Mouse (Mus musculus): ENCODE measurements at regions not wholly inside any gene's neighbourhood (a gene's known extent, or its start where the extent isn't known, plus 50 kb on each side); places are given as distances from the start of the nearest gene placed in this dataset.
"Not testable (repeated sequence)": the region's sequence is repeated elsewhere in the genome, so short reads cannot be mapped to it uniquely, and the experiment has no call there.

DNA sequence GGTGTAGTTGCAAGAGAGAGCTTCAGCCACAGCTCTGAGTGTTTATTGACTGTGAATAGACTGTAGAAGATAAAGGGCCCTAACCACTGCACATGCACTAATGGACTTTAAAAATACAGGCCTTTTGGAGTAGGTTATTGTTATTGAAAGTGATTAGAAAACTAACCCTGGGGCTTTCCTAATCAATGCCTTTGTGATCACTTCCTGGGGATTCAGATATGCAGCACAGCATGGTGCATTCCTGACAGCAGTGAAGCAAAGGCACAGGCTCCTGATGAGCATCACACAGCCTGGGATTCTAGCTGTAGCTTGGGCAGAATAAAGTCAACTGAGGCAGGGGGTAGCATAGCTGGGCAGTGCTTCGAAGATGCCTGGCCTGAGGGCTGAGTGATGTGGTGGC lies 87.3 kb downstream of the Gm11077 start:
- no peak for DNase-seq

DNA sequence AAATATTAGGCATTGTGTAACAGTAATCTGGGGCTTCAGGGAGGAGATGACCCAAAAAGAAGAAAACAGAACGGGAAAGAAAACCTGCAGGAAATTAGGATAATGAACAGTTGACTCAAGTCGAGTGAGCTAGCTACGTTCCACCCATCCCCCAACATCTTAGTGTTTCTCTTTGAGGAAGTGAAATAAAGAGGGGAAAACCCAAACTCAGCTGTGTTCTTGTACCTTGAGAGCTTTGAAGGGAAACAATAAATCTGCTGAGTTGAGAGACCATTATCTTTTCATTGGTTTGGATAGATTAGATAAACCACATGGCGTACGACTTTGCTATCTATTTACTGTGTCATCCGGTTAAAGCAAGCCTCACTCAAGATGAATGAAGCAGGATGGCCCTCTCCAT lies 87.7 kb downstream of the Gm11077 start:
- no peak for DNase-seq

- DNase-seq, result no peak
Measured at GRCm38 (mm10) chr6:140819451-140819878, 90.4 kb downstream of the Gm11077 start.

- DNase-seq, result no peak
Measured at GRCm38 (mm10) chr6:140826522-140826921, 97.4 kb downstream of the Gm11077 start.

GRCm38 (mm10) chr6:140827651-140828050 lies 98.6 kb downstream of the Gm11077 start:
- DNase-seq, result no peak

DNA sequence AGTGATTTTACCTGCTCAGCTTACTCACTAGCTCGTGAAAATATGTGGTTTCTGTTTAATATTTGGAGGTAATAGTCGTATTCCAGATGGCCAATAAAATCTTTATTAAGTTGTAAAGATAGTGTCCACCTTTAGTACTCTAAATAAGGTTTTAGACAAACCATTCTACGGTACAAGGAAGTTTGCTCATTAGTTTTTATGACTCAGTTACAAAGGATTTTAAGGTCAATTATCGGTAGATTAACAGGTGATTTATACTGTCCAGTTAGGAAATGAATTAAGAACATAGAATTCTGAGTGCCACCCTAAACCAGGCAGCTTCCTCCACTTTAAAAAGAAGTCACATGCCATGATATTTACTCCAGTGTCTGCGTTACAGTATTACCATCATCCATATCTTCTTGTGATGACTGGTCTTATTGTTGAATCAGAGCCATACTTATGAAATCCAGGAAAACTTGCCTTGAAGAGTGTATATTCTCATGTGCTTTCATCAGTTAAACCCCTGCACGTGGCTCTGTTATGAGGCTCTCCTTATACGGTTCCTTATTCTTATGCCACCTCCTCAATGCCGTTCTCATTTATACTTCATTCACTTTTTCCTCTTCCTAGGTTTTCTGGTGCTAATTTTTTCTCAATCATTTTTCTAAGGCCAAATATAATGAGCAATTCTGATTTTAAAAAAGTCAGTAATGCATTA lies 114.4 kb downstream of the Gm11077 start:
- no peak for DNase-seq

GRCm38 (mm10) chr6:140847165-140847564 lies 118.1 kb downstream of the Gm11077 start:
- DNase-seq, result no peak

GRCm38 (mm10) chr6:140852420-140852819 lies 123.3 kb downstream of the Gm11077 start:
- no peak for DNase-seq

DNA sequence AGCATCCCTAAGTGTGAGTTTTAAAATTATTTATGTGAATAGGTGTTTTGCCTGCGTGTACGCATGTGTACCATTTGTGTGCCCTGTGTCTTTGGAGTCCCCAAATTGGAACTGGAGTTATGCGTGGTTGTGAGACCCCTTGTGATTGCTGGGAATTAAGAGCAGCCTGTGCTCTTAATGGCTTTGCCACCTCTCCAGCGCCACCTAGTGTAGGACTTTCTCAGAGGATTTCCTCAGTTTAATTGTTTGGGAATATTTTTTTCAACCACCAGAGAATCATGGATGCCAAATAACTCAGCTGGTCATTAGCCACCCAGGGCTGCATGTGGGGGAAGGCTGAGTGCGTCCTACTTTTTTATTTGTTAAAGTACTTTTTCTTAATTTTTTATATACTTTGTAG lies 124.4 kb downstream of the Gm11077 start:
- DNase-seq, result peak; percentile 87

DNA sequence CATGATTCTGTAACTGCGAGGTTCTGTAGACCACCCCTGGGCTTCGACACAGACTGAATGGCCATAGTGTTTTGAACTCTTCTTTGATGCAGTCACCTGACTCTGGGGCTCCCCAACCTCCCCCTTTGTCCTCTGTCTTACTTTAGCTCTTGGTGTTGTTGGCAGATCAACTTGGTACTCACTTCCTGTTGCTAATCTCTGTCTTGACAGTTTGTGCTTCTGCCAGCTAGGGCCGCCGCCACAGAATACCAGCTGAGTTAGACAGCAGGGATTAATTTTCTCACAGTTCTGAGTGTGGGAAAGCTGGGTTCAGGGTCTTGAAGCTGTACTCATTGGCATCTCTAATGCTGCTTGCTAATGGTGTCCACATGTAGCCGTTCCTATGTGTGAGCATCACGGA lies 125.6 kb downstream of the Gm11077 start:
- DNase-seq, result no peak

GRCm38 (mm10) chr6:140856468-140857117 lies 127.5 kb downstream of the Gm11077 start:
- DNase-seq, result peak; percentile 42

DNA sequence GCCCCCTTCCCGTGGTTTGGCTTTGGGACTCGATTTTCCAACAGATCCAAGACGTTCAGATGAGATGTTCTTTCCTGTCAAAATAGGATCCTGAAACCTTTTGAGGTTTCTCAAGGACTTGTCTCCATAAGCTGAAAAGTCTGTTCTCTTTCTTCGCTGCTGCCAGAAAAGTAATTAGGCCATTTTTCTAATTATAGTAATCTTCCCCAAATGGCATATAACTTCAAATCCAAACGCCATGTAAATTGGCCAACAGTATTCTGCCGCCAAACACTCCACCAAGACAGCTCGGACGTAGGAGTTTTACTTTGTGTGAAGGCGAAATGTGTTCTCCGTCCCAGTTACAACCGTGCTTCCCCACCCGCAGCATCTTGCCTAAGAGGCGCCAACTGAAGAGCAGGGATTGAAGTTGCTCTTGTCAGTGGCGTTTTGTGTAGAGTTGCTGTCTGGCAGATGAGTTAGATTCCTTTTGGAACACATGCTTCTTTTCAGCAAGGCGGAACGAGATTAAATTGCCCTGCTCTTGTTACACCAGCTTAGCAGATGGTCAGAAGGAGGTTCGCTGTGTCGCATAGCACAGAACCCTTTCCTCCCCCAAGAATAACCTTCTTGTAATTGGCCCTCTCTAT lies 128.1 kb downstream of the Gm11077 start:
- peak; percentile 65 for DNase-seq

DNA sequence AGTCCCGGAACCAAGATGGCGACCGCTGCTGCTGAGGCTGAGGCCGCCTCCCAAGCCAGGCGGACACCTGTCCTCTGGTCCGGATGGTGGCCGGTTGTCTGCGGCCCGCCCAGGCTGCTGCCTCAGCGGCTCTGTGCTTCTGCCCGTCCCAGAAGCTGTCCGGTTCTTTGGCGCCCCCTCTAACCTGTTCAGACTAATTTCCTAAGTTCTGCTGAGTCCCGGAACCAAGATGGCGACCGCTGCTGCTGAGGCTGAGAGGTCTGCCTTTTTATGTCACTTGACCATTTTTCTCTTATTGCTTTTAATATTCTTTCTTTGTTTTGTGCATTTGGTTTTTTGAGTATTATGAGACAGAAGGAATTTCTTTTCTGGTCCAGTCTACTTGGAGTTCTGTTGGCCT lies 140.4 kb downstream of the Gm11077 start:
- DNase-seq, result not testable (repeated sequence)

- no peak for DNase-seq
Measured at GRCm38 (mm10) chr6:140874831-140875230, 145.7 kb downstream of the Gm11077 start.

GRCm38 (mm10) chr6:140883651-140884050 lies 154.6 kb downstream of the Gm11077 start:
- no peak for DNase-seq

GRCm38 (mm10) chr6:140888610-140889009 lies 159.5 kb downstream of the Gm11077 start:
- no peak for DNase-seq

DNA sequence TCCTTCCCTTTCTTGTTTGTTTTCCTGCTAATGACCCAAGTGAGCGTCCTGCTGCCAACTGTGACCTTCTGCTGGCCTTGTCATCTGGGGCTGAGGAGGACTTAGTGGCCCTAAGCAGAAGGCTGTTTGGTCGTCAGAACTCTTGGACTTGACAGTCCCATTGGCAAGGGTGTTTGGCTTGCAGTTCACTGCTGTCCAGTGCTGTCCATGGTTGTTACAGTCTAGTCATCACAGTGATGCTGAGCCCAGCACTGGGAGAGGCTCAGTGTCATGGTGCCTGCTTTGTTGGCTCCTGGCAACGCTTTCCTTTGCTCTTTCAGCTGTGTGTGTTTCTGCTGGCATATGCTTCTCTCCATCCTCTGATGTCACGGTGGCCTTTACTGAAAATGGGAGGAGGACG lies 161.0 kb downstream of the Gm11077 start:
- no peak for DNase-seq

GRCm38 (mm10) chr6:140890591-140890990 lies 161.5 kb downstream of the Gm11077 start:
- DNase-seq, result no peak

GRCm38 (mm10) chr6:140894467-140894866 lies 165.4 kb downstream of the Gm11077 start:
- peak; percentile 30 for DNase-seq

DNA sequence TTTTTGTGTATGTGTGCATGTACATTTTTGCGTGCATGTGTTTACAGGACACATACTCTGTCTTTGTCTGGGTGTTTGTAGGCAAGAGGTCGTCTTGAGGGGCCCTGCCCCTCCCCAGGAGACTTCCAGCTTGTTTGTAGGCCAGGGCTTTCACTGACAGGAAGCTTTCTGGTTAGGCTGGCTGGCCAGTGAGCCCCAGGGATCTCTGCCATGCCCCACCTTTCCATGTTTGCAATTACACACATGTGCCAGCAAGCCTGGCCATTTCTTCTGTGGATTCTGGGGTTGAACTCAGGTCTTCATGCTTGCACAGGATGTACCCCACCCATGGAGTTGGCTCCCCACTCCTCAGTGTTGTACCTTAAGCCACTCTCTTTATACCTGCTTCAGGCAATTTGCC lies 166.4 kb downstream of the Gm11077 start:
- no peak for DNase-seq

DNA sequence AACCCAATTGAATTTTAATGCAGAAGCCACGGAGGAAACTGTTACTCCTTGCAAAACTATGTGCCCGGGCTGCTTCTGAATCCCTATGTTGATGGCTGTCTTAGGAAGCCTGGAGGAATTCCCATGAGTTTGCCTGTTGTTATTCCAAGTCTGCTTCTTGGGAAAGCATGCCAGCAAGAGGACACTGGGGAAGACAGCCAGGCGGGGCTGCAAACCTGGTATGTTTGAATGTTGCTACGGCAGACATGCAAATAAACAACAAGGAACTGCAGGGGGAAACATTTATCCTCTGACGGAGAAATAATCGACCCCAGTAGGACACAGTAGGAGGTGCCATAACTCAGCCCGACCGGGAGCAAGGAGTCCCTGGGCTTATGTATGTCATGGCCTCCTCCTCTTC lies 168.0 kb downstream of the Gm11077 start:
- DNase-seq, result no peak

- peak; percentile 76 for DNase-seq
Measured at GRCm38 (mm10) chr6:140924319-140924981, 195.4 kb downstream of the Gm11077 start.

- no peak for DNase-seq
Measured at GRCm38 (mm10) chr6:140927616-140928015, 198.5 kb downstream of the Gm11077 start.

DNA sequence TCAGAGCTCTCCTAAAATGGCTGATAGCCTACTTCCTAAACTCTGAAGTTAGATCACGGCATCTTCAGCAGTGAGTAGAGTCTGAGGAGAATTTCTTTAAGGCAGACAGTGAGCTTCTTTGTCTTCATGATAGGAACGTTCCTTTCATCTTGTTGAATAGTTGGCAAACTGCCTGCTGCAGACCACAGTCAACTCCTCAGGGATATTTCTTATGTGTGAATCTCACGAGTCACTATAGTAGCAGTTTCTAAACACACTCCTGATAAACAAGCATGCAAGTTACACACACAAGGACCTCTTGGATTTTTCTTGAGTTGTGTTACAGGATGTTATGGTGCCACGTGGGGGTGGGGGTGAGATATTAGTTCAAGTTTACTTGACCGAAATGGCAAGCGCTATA lies 205.2 kb downstream of the Gm11077 start:
- DNase-seq, result no peak

Measured in retina, postnatal 1 day (tissue).